Mouse (Mus musculus): Measurements from ENCODE around the gene Atg10. TPM values are rescaled to one million over a fixed set of nuclear protein-coding genes. Genes with fewer than 3 reads are reported as not detected.
A peak's percentile ranks its signal among the peaks of the same experiment; 100 is the strongest.

Atg10 gene
- polyA plus RNA-seq, 1 experiment from 2014 or later: 7.9 TPM

DNA sequence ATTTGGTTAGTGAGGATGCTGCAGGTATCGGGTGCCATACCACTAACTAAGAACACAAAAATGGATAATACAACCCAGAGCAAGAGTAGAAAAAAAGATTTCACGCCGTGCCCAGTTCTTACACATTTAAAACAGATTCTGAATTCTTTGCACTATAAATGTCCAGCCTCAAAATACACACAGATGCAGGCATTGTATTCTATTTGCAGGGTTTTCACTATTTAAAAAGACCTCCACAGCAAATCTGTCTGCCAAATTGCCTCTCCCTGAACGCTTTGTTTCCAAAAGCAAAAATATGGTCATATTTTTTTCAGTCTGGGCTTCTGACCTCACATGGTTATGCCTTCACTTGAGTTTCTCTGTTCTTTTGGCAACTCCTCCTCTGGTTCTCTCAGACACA lies 328.9 kb downstream of the Atg10 start:
- Histone ChIP-seq H3K4me1 (replicated peaks; ENCODE audit: control insufficient read depth, insufficient read depth, low read length) (no peaks in the 10 kb centered on the region), H3K9me3 (ENCODE audit: control insufficient read depth, low read length) (no peaks in the 10 kb centered on the region), H3K4me2 (no peak overlapping the region), H3K36me3 (ENCODE audit: control insufficient read depth, insufficient read depth, low read length) (no peaks in the 10 kb centered on the region), H3K9ac (ENCODE audit: low read depth, low read length) (no peak overlapping the region), H3K27ac (ENCODE audit: low read depth, low read length) (no peak overlapping the region), H3K4me3 (ENCODE audit: low read depth, low read length) (no peak overlapping the region), H3K27me3 (replicated peaks; ENCODE audit: control insufficient read depth, insufficient read depth, low read length) (no peaks in the 10 kb centered on the region)
- 87% methylated on average over 4 of the region's 4 CpGs for WGBS
- ATAC-seq (replicated peaks; ENCODE audit: low FRiP score): no peak
- DNase-seq (ENCODE audit: low spot score): no peak

DNA sequence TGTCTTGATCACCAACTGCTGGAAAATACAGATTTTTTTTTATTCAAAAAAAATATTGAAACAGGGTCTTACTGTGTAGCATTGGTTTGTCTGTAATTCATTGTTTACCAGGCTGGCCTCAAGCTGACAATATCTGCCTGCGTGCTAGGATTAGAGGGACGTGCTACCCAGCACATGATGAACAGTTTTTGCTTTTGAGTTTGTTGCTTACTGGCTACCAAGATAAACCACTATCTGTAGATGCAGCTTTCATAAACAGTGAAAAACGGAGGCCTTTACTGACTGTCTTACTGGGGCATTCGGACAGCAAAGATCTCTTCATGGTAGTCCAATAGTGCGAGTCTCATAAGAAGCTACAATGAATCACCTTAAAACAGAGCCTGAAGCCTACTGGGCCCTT lies 333.7 kb downstream of the Atg10 start:
- H3K4me2 ChIP-seq: no peak overlapping the region
- H3K27me3 ChIP-seq (replicated peaks; ENCODE audit: control insufficient read depth, insufficient read depth, low read length): no peaks in the 10 kb centered on the region
- no peak overlapping the region for H3K4me3 ChIP-seq (ENCODE audit: low read depth, low read length)
- WGBS: 71% methylated on average over 5 of the region's 5 CpGs
- 0 out of 2 replicates have a peak overlapping the region, but pooled peaks have one; percentile 32 for H3K27ac ChIP-seq (ENCODE audit: low read depth, low read length)
- H3K9ac ChIP-seq (ENCODE audit: low read depth, low read length): no peak overlapping the region
- H3K36me3 ChIP-seq (ENCODE audit: control insufficient read depth, insufficient read depth, low read length): no peaks in the 10 kb centered on the region
- H3K4me1 ChIP-seq (replicated peaks; ENCODE audit: control insufficient read depth, insufficient read depth, low read length): peaks cover 8% of the 10 kb centered on the region
- H3K9me3 ChIP-seq (ENCODE audit: control insufficient read depth, low read length): no peaks in the 10 kb centered on the region
- no peak for DNase-seq (ENCODE audit: low spot score)
- peak; percentile 76 for ATAC-seq (replicated peaks; ENCODE audit: low FRiP score)

DNA sequence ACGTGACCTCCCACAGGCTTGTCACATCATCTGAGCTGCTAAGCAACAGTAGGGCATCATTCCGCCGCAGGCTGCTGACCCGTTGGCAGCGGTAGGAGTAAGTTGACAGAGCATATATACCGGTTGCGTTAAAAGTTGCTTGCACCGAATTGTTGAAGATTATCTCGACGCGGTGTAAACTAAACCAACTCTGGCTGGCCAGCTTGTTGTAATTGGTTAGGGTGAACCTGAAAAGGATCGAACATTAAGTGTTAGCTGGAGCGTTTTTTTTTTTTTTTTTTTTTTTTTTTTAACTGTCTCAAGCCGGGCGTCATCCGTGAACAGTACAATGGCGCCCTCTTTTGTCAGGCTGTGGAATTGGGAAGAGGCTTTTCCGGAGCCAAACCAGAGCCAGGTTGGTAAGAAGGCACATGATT lies 337.2 kb downstream of the Atg10 start:
- H3K4me1 ChIP-seq (replicated peaks; ENCODE audit: control insufficient read depth, insufficient read depth, low read length): peaks cover 8% of the 10 kb centered on the region
- peak; percentile 60 for ATAC-seq (replicated peaks; ENCODE audit: low FRiP score)
- peak; percentile 61 for DNase-seq (ENCODE audit: low spot score)
- no peaks in the 10 kb centered on the region for H3K27me3 ChIP-seq (replicated peaks; ENCODE audit: control insufficient read depth, insufficient read depth, low read length)
- H3K9me3 ChIP-seq (ENCODE audit: control insufficient read depth, low read length): no peaks in the 10 kb centered on the region
- no peaks in the 10 kb centered on the region for H3K36me3 ChIP-seq (ENCODE audit: control insufficient read depth, insufficient read depth, low read length)
- peak overlapping the region; percentile 48 for H3K4me3 ChIP-seq (ENCODE audit: low read depth, low read length)
- no peak overlapping the region for H3K27ac ChIP-seq (ENCODE audit: low read depth, low read length)
- WGBS: 1% methylated on average over 18 of the region's 18 CpGs
- H3K4me2 ChIP-seq: peak overlapping the region; percentile 80
- H3K9ac ChIP-seq (ENCODE audit: low read depth, low read length): peak overlapping the region; percentile 40; the same call in 1 of the 2 replicates

DNA sequence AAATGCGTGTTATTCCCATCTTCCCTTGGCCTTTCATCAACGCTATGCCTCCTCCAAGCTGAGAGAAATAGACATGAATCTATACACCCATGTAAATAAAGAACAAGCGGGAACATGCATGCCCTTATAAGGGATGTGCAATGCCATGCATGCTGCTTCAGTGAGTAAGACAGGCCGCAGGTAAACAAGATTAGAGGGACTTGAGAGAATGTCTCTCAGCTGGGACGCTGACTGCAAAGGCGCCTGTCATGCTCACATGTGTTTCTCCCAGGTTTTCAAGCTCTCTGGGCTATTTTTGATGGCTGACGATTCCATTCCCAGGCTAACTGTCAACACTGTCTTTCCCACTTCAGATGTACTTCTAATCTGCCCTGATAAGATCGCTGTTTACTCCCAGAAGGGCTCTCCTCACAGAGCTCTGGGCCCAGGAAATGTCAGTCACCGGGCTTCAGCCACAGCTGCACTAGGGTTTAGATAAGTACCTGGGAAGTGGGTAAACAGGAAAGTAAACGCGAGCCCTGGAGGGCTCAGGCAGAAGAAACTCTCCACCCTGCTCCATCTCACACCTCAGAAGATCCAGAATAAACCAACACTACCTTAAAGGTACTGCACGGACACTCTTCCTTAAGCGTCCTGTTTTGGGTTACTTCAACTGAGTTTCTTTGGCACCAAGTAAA lies 337.8 kb downstream of the Atg10 start:
- Histone ChIP-seq H3K4me2 (peak overlapping the region; percentile 80), H3K27ac (ENCODE audit: low read depth, low read length) (no peak overlapping the region), H3K36me3 (ENCODE audit: control insufficient read depth, insufficient read depth, low read length) (no peaks in the 10 kb centered on the region), H3K4me3 (ENCODE audit: low read depth, low read length) (peak overlapping the region; percentile 48), H3K9me3 (ENCODE audit: control insufficient read depth, low read length) (no peaks in the 10 kb centered on the region), H3K4me1 (replicated peaks; ENCODE audit: control insufficient read depth, insufficient read depth, low read length) (peaks cover 8% of the 10 kb centered on the region), H3K9ac (ENCODE audit: low read depth, low read length) (peak overlapping the region; percentile 40; the same call in 1 of the 2 replicates), H3K27me3 (replicated peaks; ENCODE audit: control insufficient read depth, insufficient read depth, low read length) (no peaks in the 10 kb centered on the region)
- ATAC-seq (replicated peaks; ENCODE audit: low FRiP score): peak; percentile 57
- WGBS: 30% methylated on average over 13 of the region's 13 CpGs
- no peak for DNase-seq (ENCODE audit: low spot score)

Other genes with a start within 250 kb of the Atg10 start
- 110 and 113 TPM in 2 replicates for gene Ssbp2, start 236.3 kb upstream of the Atg10 start, polyA plus RNA-seq (2014; fragmentation: Nextera tagmentation; extraction: Ambion mirVana)